ENCODE assay signal across 8 mouse cellular contexts in the genomic region with DNA sequence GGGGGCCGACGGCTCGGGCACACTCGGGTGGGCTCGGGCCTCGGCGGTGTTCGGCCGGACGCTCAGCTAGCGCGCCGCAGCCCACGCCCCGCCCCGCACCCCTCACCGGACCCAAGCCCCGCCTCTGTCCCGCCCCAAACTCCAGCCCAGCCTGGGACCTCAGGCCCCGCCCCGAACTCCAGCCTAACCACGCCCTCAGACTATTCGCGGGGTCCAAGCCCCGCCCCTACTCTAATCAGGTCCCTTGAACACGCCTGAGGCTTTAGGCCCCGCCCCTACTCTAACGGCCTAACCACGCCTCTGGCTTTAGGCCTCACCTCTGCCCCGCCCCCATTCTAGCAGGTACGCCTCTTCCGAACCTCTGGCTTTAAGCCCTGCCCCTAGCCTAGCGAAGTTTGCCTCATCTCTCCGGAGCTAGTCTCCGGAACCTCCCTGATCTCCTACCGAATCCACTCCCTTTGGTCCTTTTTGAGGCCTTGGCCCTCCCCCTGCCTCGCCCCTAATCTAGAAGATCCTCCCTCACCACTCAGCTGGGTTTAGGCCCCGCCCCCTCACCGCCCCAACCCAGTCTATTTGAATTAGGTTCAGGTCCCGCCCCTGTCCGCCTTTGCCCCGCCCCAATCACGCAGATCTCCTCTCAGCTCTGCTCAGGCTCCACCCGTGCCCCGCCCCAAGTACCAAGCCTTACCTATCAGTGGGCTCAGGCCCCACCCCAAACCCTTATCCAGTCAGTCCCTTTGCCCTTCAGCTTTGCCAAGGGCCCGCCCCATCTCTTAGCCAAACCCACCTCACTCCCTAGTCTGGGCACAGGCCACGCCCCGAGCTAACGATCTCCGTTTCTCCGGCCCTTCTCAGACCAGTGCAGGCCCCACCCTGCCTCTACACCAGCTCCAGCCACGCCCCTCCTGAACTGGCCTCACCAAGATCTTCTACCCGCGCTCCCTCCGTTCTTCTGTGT. TPM values are rescaled to one million over a fixed set of nuclear protein-coding genes. Genes with fewer than 3 reads are reported as not detected.
A peak's percentile ranks its signal among the peaks of the same experiment; 100 is the strongest.
DNase-seq lines count a peak whose midpoint lies in the region; ATAC-seq and TF ChIP-seq lines count a peak whose summit lies in the region.

No protein-coding gene starts in this region.

- H3K4me2 ChIP-seq in forebrain, embryonic 13.5 days = peak overlapping the region; percentile 100
- H3K4me2 ChIP-seq in liver, postnatal 0 days (ENCODE audit: low read depth, low read length) = peak overlapping the region; percentile 99
- H3K4me2 ChIP-seq in neural tube, embryonic 14.5 days (ENCODE audit: low read depth, low read length) = peak overlapping the region; percentile 98

- DNase-seq in heart, postnatal 10 days = peak; percentile 97 to 98
- DNase-seq in large intestine, adult 2 months (ENCODE audit: low read depth, low spot score) = peak; percentile 95
- peak; percentile 99 for DNase-seq in liver, postnatal 0 days
- peak; percentile 100 for DNase-seq in testis, postnatal 10 days (ENCODE audit: low spot score)

- TF ChIP-seq EP300 in ES-Bruce4 (IDR thresholded peaks at IDR 0.05; ENCODE audit: insufficient read depth, low read depth, low read length) = no peak
- TF ChIP-seq EP300 in liver, postnatal 0 days (IDR thresholded peaks at IDR 0.05; ENCODE audit: low read depth) = peak; percentile 22; the same call in 1 of the 2 replicates

- TF ChIP-seq CTCF in ES-Bruce4 (IDR thresholded peaks at IDR 0.05; ENCODE audit: low read depth, low read length) = no peak
- no peak for TF ChIP-seq CTCF in liver, postnatal 0 days (IDR thresholded peaks at IDR 0.05; ENCODE audit: low read depth)

- no peaks in the 10 kb centered on the region for H3K36me3 ChIP-seq in ES-Bruce4 (ENCODE audit: control insufficient read depth, insufficient read depth, low read length, poor library complexity, severe bottlenecking)
- no peaks in the 10 kb centered on the region for H3K36me3 ChIP-seq in forebrain, embryonic 13.5 days (ENCODE audit: poor library complexity, severe bottlenecking)
- no peaks in the 10 kb centered on the region for H3K36me3 ChIP-seq in liver, postnatal 0 days (replicated peaks; ENCODE audit: insufficient read depth, low read length)
- 0 out of 2 replicates have a peak, but pooled peaks cover 1% of the 10 kb centered on the region for H3K36me3 ChIP-seq in neural tube, embryonic 14.5 days (ENCODE audit: control insufficient read depth, insufficient read depth, low read length)

- peak overlapping the region; percentile 74 for H3K9ac ChIP-seq in ES-Bruce4 (ENCODE audit: low read depth, poor library complexity, severe bottlenecking)
- H3K9ac ChIP-seq in forebrain, embryonic 13.5 days = peak overlapping the region; percentile 78
- peak overlapping the region; percentile 62 for H3K9ac ChIP-seq in liver, postnatal 0 days (replicated peaks)
- peak overlapping the region; percentile 78 for H3K9ac ChIP-seq in neural tube, embryonic 14.5 days (replicated peaks; ENCODE audit: low read depth, low read length)

- H3K27me3 ChIP-seq in ES-Bruce4 (ENCODE audit: control insufficient read depth, insufficient read depth, low read length, poor library complexity, severe bottlenecking) = no peaks in the 10 kb centered on the region
- peaks cover 36% of the 10 kb centered on the region for H3K27me3 ChIP-seq in forebrain, embryonic 13.5 days
- H3K27me3 ChIP-seq in liver, postnatal 0 days (ENCODE audit: insufficient read depth, low read length) = peaks cover 34% of the 10 kb centered on the region
- H3K27me3 ChIP-seq in neural tube, embryonic 14.5 days (ENCODE audit: control insufficient read depth, insufficient read depth, low read length) = 0 out of 2 replicates have a peak, but pooled peaks cover 3% of the 10 kb centered on the region

- no peak for TF ChIP-seq POLR2A in ES-Bruce4 (IDR thresholded peaks at IDR 0.05; ENCODE audit: insufficient read depth, low read length)

- peak; percentile 83 for ATAC-seq in cerebellum, adult (ENCODE audit: insufficient number of reproducible peaks, low FRiP score, low TSS enrichment)
- ATAC-seq in forebrain, embryonic 13.5 days = peak; percentile 89
- peak; percentile 89 for ATAC-seq in liver, postnatal 0 days
- ATAC-seq in neural tube, embryonic 14.5 days (ENCODE audit: low read depth) = peak; percentile 90

- H3K9me3 ChIP-seq in ES-Bruce4 (replicated peaks; ENCODE audit: control insufficient read depth, insufficient read depth, low read length, poor library complexity, severe bottlenecking) = no peaks in the 10 kb centered on the region
- no peaks in the 10 kb centered on the region for H3K9me3 ChIP-seq in forebrain, embryonic 13.5 days (replicated peaks)
- no peaks in the 10 kb centered on the region for H3K9me3 ChIP-seq in liver, postnatal 0 days (ENCODE audit: low read length)
- H3K9me3 ChIP-seq in neural tube, embryonic 14.5 days (ENCODE audit: control insufficient read depth, low read length) = no peaks in the 10 kb centered on the region

- H3K4me3 ChIP-seq in ES-Bruce4 (ENCODE audit: low read depth, low read length) = peak overlapping the region; percentile 92
- peak overlapping the region; percentile 67 for H3K4me3 ChIP-seq in forebrain, embryonic 13.5 days
- H3K4me3 ChIP-seq in liver, postnatal 0 days (ENCODE audit: low read depth, low read length) = peak overlapping the region; percentile 68
- peak overlapping the region; percentile 67 for H3K4me3 ChIP-seq in neural tube, embryonic 14.5 days (ENCODE audit: low read depth, low read length)

- H3K4me1 ChIP-seq in ES-Bruce4 (ENCODE audit: control insufficient read depth, insufficient read depth, low read length) = no peaks in the 10 kb centered on the region
- peaks cover 18% of the 10 kb centered on the region for H3K4me1 ChIP-seq in forebrain, embryonic 13.5 days
- H3K4me1 ChIP-seq in liver, postnatal 0 days (ENCODE audit: insufficient read depth) = peaks cover 12% of the 10 kb centered on the region
- peaks cover 10% of the 10 kb centered on the region; the same call in 1 of the 2 replicates for H3K4me1 ChIP-seq in neural tube, embryonic 14.5 days (ENCODE audit: control insufficient read depth, insufficient read depth, low read length)

- WGBS in forebrain, embryonic 13.5 days = under 1% methylated on average over 50 of the region's 55 CpGs
- under 1% methylated on average over 53 of the region's 55 CpGs for WGBS in large intestine, adult 2 months
- under 1% methylated on average over 51 of the region's 55 CpGs for WGBS in liver, postnatal 0 days (ENCODE audit: insufficient replicate concordance)
- under 1% methylated on average over 52 of the region's 55 CpGs for WGBS in neural tube, embryonic 14.5 days

- intact Hi-C loops in heart, postnatal 10 days (cut with DNase I) = loop anchor here (2.0 kb wide), 1 partner anchor 106 kb away; no protein-coding TSS in a partner anchor

- no peak overlapping the region for H3K27ac ChIP-seq in ES-Bruce4 (ENCODE audit: insufficient read depth, low read length)
- H3K27ac ChIP-seq in forebrain, embryonic 13.5 days = no peak overlapping the region
- 0 out of 2 replicates have a peak overlapping the region, but pooled peaks have one; percentile 39 for H3K27ac ChIP-seq in liver, postnatal 0 days (ENCODE audit: low read depth)
- H3K27ac ChIP-seq in neural tube, embryonic 14.5 days (ENCODE audit: low read depth, low read length) = peak overlapping the region; percentile 39; the same call in 1 of the 2 replicates

RNA-seq across cellular contexts. Expression of a gene that starts 0.6 kb away (rescaled TPM):
- polyA plus RNA-seq in ES-Bruce4 (2011; ENCODE audit: insufficient read depth, insufficient read length, low read depth, missing spikeins) = 29.1 and 29.8 TPM in 2 replicates
- polyA plus RNA-seq in forebrain, embryonic 13.5 days (2015; fragmentation: Nextera tagmentation; extraction: Ambion mirVana) = 12.1 and 12.2 TPM in 2 replicates
- total RNA-seq in heart, postnatal 10 days (2021) = 1 to 10 TPM; 9.2 to 9.9 TPM
- polyA plus RNA-seq in large intestine, adult 2 months (2012; rRNA removed) = 0.63 and 1.4 TPM in 2 replicates
- 0.40 and 0.50 TPM in 2 replicates for polyA plus RNA-seq in liver, postnatal 0 days (2015; fragmentation: Nextera tagmentation; extraction: Ambion mirVana)
- polyA plus RNA-seq in neural tube, embryonic 14.5 days (2014; fragmentation: Nextera tagmentation; extraction: Ambion mirVana) = 57.1 and 65.7 TPM in 2 replicates

Comparison
In these comparisons a context has a peak if more than half of its experiments do, and no peak if none do; other contexts are left out.
1. H3K27ac ChIP-seq: peak in liver, postnatal 0 days (single experiment) and neural tube, embryonic 14.5 days (single experiment); none in ES-Bruce4 (single experiment) and forebrain, embryonic 13.5 days (single experiment).
2. Peak in every context shown above with its lines, with median percentiles within 50 percentile points of each other: H3K4me3 ChIP-seq, H3K9ac ChIP-seq, ATAC-seq, H3K4me2 ChIP-seq and DNase-seq.